Comparison of ENCODE assay signal across 19 mouse cellular contexts in genomic region chr8:53573600-53573999, GRCm38 (mm10).
DNase-seq lines count a peak whose midpoint lies in the region; ATAC-seq lines count a peak whose summit lies in the region.
"Had no signal": no experiment of that assay in that cellular context is flagged by ENCODE, and none has a peak within 500 bp of the region (broad histone marks: within the 10 kb centered on the region; RNA-seq: fewer than 3 reads in every experiment).

No protein-coding gene starts in this region.

- H3K27ac ChIP-seq in forebrain, embryonic 14.5 days (ENCODE audit: low read depth, low read length): no peak overlapping the region
- H3K27ac ChIP-seq in forebrain, embryonic 10.5 days: no peak overlapping the region
- H3K27ac ChIP-seq in hindbrain, embryonic 16.5 days (ENCODE audit: low read depth, low read length): no peak overlapping the region
- H3K27ac ChIP-seq: embryonic facial prominence, embryonic 10.5 days; hindbrain, embryonic 10.5 days; hindbrain, embryonic 14.5 days had no signal

- H3K4me3 ChIP-seq in forebrain, embryonic 14.5 days (ENCODE audit: low read depth, low read length): no peak overlapping the region
- no peak overlapping the region for H3K4me3 ChIP-seq in forebrain, embryonic 10.5 days
- no peak overlapping the region for H3K4me3 ChIP-seq in hindbrain, embryonic 16.5 days (ENCODE audit: low read length)
- H3K4me3 ChIP-seq: embryonic facial prominence, embryonic 10.5 days; heart, embryonic 12.5 days; hindbrain, embryonic 10.5 days had no signal

- H3K36me3 ChIP-seq in forebrain, embryonic 14.5 days (ENCODE audit: control insufficient read depth, insufficient read depth, low read length): no peaks in the 10 kb centered on the region
- no peaks in the 10 kb centered on the region for H3K36me3 ChIP-seq in forebrain, embryonic 10.5 days (replicated peaks)
- no peaks in the 10 kb centered on the region for H3K36me3 ChIP-seq in hindbrain, embryonic 16.5 days (ENCODE audit: control insufficient read depth, insufficient read depth, low read length)
- H3K36me3 ChIP-seq: embryonic facial prominence, embryonic 10.5 days; G1E; heart, embryonic 12.5 days; hindbrain, embryonic 10.5 days had no signal

- peak; percentile 11 for DNase-seq in forebrain, embryonic 14.5 days (ENCODE audit: low spot score)
- DNase-seq in forebrain, embryonic 10.5 days (ENCODE audit: extremely low spot score, low spot score): no peak
- peak; percentile 12 for DNase-seq in retina, postnatal 1 day
- DNase-seq in retina, embryonic 14.5 days (ENCODE audit: low spot score): no peak
- DNase-seq in lung, postnatal 10 days: peak; percentile 26
- peak; percentile 13 to 30 for DNase-seq in lung, postnatal 4 days
- no peak for DNase-seq in right cerebral cortex, adult 18-20 months
- DNase-seq: adrenal gland, postnatal 10 days; B cell, adult 2 months; cerebellum, adult 18-20 months; cerebellum, adult 9-11 months; gastrocnemius, postnatal 25 days had no signal

- H3K4me1 ChIP-seq in forebrain, embryonic 14.5 days (ENCODE audit: control insufficient read depth, insufficient read depth, low read length): no peaks in the 10 kb centered on the region
- H3K4me1 ChIP-seq in forebrain, embryonic 10.5 days: no peaks in the 10 kb centered on the region
- H3K4me1 ChIP-seq in hindbrain, embryonic 16.5 days (ENCODE audit: control insufficient read depth, insufficient read depth, low read depth, low read length): no peaks in the 10 kb centered on the region
- H3K4me1 ChIP-seq: embryonic facial prominence, embryonic 10.5 days; heart, embryonic 12.5 days; hindbrain, embryonic 10.5 days had no signal

- 72% methylated on average over 2 of the region's 2 CpGs for whole genome bisulfite sequencing in forebrain, embryonic 14.5 days
- 86% methylated on average over 2 of the region's 2 CpGs for WGBS in forebrain, embryonic 10.5 days
- 82% methylated on average over 2 of the region's 2 CpGs for WGBS in hindbrain, embryonic 16.5 days

- H3K9me3 ChIP-seq in forebrain, embryonic 14.5 days (replicated peaks; ENCODE audit: control insufficient read depth, low read length): no peaks in the 10 kb centered on the region
- H3K9me3 ChIP-seq in forebrain, embryonic 10.5 days: no peaks in the 10 kb centered on the region
- no peaks in the 10 kb centered on the region for H3K9me3 ChIP-seq in hindbrain, embryonic 16.5 days (ENCODE audit: control insufficient read depth, low read length)
- H3K9me3 ChIP-seq: embryonic facial prominence, embryonic 10.5 days; G1E; heart, embryonic 12.5 days; hindbrain, embryonic 10.5 days had no signal

- H3K9ac ChIP-seq in forebrain, embryonic 14.5 days (ENCODE audit: low read length): no peak overlapping the region
- H3K9ac ChIP-seq in hindbrain, embryonic 16.5 days (ENCODE audit: low read depth, low read length): no peak overlapping the region
- H3K9ac ChIP-seq: heart, embryonic 12.5 days; hindbrain, embryonic 14.5 days had no signal

- ATAC-seq in forebrain, embryonic 14.5 days: no peak
- no peak for ATAC-seq in hindbrain, embryonic 16.5 days
- ATAC-seq: CD4-positive, CD25-positive, alpha-beta regulatory T cell, adult 4 months had no signal

- no peak overlapping the region for H3K4me2 ChIP-seq in forebrain, embryonic 14.5 days (ENCODE audit: low read length)
- no peak overlapping the region for H3K4me2 ChIP-seq in hindbrain, embryonic 16.5 days (ENCODE audit: low read length)
- H3K4me2 ChIP-seq: heart, embryonic 12.5 days; hindbrain, embryonic 14.5 days had no signal

- H3K27me3 ChIP-seq in forebrain, embryonic 14.5 days (replicated peaks; ENCODE audit: control insufficient read depth, insufficient read depth, low read length): no peaks in the 10 kb centered on the region
- no peaks in the 10 kb centered on the region for H3K27me3 ChIP-seq in forebrain, embryonic 10.5 days (ENCODE audit: poor library complexity, severe bottlenecking)
- no peaks in the 10 kb centered on the region for H3K27me3 ChIP-seq in hindbrain, embryonic 16.5 days (replicated peaks; ENCODE audit: control insufficient read depth, insufficient read depth, low read length)
- H3K27me3 ChIP-seq: heart, embryonic 12.5 days had no signal

Comparison
In these comparisons a context has a peak if more than half of its experiments do, and no peak if none do; other contexts are left out.
1. DNase-seq: peak in forebrain, embryonic 14.5 days (single experiment), retina, postnatal 1 day (single experiment), lung, postnatal 10 days (single experiment) and lung, postnatal 4 days (2 of 2); none in forebrain, embryonic 10.5 days (single experiment), retina, embryonic 14.5 days (single experiment) and right cerebral cortex, adult 18-20 months (single experiment).